12 mouse cellular contexts compared by ENCODE assay signal in genomic region chr13:101311634-101312314, GRCm38 (mm10).
DNase-seq lines count a peak whose midpoint lies in the region; ATAC-seq lines count a peak whose summit lies in the region.
"Had no signal": no experiment of that assay in that cellular context is flagged by ENCODE, and none has a peak within 500 bp of the region (broad histone marks: within the 10 kb centered on the region; RNA-seq: fewer than 3 reads in every experiment).

No protein-coding gene starts in this region.

- H3K9me3 ChIP-seq in limb, embryonic 13.5 days, result no peaks in the 10 kb centered on the region
- no peaks in the 10 kb centered on the region for H3K9me3 ChIP-seq in limb, embryonic 10.5 days (replicated peaks)
- no peaks in the 10 kb centered on the region for H3K9me3 ChIP-seq in heart, embryonic 11.5 days (replicated peaks; ENCODE audit: control insufficient read depth, low read length)
- no peaks in the 10 kb centered on the region for H3K9me3 ChIP-seq in midbrain, embryonic 14.5 days (ENCODE audit: control insufficient read depth, low read length)
- H3K9me3 ChIP-seq: forebrain, embryonic 15.5 days; midbrain, embryonic 12.5 days had no signal

- WGBS in limb, embryonic 13.5 days, result 26% methylated on average over 3 of the region's 3 CpGs
- 85% methylated on average over 3 of the region's 3 CpGs for WGBS in limb, embryonic 10.5 days
- 68% methylated on average over 3 of the region's 3 CpGs for WGBS in heart, embryonic 11.5 days (ENCODE audit: insufficient replicate concordance)
- 88% methylated on average over 3 of the region's 3 CpGs for WGBS in midbrain, embryonic 14.5 days

- no peak overlapping the region for H3K4me2 ChIP-seq in limb, embryonic 13.5 days (replicated peaks)
- no peak overlapping the region for H3K4me2 ChIP-seq in heart, embryonic 11.5 days
- no peak overlapping the region for H3K4me2 ChIP-seq in midbrain, embryonic 14.5 days (ENCODE audit: low read length)
- H3K4me2 ChIP-seq: forebrain, embryonic 15.5 days; midbrain, embryonic 12.5 days had no signal

- no peak overlapping the region for H3K27ac ChIP-seq in limb, embryonic 13.5 days
- H3K27ac ChIP-seq in limb, embryonic 10.5 days, result no peak overlapping the region
- no peak overlapping the region for H3K27ac ChIP-seq in heart, embryonic 11.5 days (ENCODE audit: low read depth, low read length)
- H3K27ac ChIP-seq in midbrain, embryonic 14.5 days (replicated peaks; ENCODE audit: low read depth, low read length), result no peak overlapping the region
- H3K27ac ChIP-seq: forebrain, embryonic 15.5 days; midbrain, embryonic 12.5 days had no signal

- no peak overlapping the region for H3K4me3 ChIP-seq in limb, embryonic 13.5 days
- no peak overlapping the region for H3K4me3 ChIP-seq in limb, embryonic 10.5 days
- H3K4me3 ChIP-seq in heart, embryonic 11.5 days (ENCODE audit: low read depth, low read length), result no peak overlapping the region
- no peak overlapping the region for H3K4me3 ChIP-seq in midbrain, embryonic 14.5 days (replicated peaks; ENCODE audit: low read depth, low read length)
- H3K4me3 ChIP-seq: forebrain, embryonic 15.5 days; midbrain, embryonic 12.5 days had no signal

- peaks cover 41% of the 10 kb centered on the region for H3K4me1 ChIP-seq in limb, embryonic 13.5 days
- H3K4me1 ChIP-seq in limb, embryonic 10.5 days, result peaks cover 9% of the 10 kb centered on the region; the same call in 1 of the 2 replicates
- H3K4me1 ChIP-seq in heart, embryonic 11.5 days (ENCODE audit: control insufficient read depth, insufficient read depth, low read length), result peaks cover 14% of the 10 kb centered on the region
- no peaks in the 10 kb centered on the region for H3K4me1 ChIP-seq in midbrain, embryonic 14.5 days (ENCODE audit: control insufficient read depth, insufficient read depth, low read length)
- H3K4me1 ChIP-seq: forebrain, embryonic 15.5 days; midbrain, embryonic 12.5 days had no signal

- ATAC-seq in limb, embryonic 13.5 days (ENCODE audit: low FRiP score, low read depth), result peak; percentile 66; the same call in 1 of the 2 replicates
- no peak for ATAC-seq in heart, embryonic 11.5 days (replicated peaks; ENCODE audit: insufficient number of reproducible peaks, low FRiP score, low TSS enrichment)
- ATAC-seq in midbrain, embryonic 14.5 days (ENCODE audit: low FRiP score, low TSS enrichment), result no peak
- ATAC-seq: forebrain, embryonic 15.5 days had no signal

- H3K27me3 ChIP-seq in limb, embryonic 13.5 days, result no peaks in the 10 kb centered on the region
- no peaks in the 10 kb centered on the region for H3K27me3 ChIP-seq in limb, embryonic 10.5 days (ENCODE audit: low read depth, poor library complexity, severe bottlenecking)
- no peaks in the 10 kb centered on the region for H3K27me3 ChIP-seq in heart, embryonic 11.5 days (ENCODE audit: control insufficient read depth, insufficient read depth, low read length)
- H3K27me3 ChIP-seq in midbrain, embryonic 14.5 days (ENCODE audit: control insufficient read depth, insufficient read depth, low read length), result no peaks in the 10 kb centered on the region
- H3K27me3 ChIP-seq: forebrain, embryonic 15.5 days; midbrain, embryonic 12.5 days had no signal

- no peak for DNase-seq in limb, embryonic 10.5 days (ENCODE audit: low spot score)
- peak; percentile 65 for DNase-seq in fat pad, adult 2 months (ENCODE audit: extremely low read depth, low read depth, low spot score)
- peak; percentile 17 to 40 for DNase-seq in kidney, postnatal 36 days
- peak; percentile 63 for DNase-seq in skeletal muscle tissue, adult 2 months (ENCODE audit: low read depth, low spot score)
- no peak for DNase-seq in frontal cortex, postnatal 25 days (ENCODE audit: low spot score in 2 of 2)
- no peak for DNase-seq in midbrain, embryonic 14.5 days
- DNase-seq: heart, postnatal 10 days; thymus, adult 2 months had no signal

- no peak overlapping the region for H3K9ac ChIP-seq in limb, embryonic 13.5 days
- no peak overlapping the region for H3K9ac ChIP-seq in heart, embryonic 11.5 days (ENCODE audit: low read depth, low read length)
- H3K9ac ChIP-seq in midbrain, embryonic 14.5 days (replicated peaks; ENCODE audit: low read length), result no peak overlapping the region
- H3K9ac ChIP-seq: forebrain, embryonic 15.5 days; midbrain, embryonic 12.5 days had no signal

- H3K36me3 ChIP-seq in limb, embryonic 13.5 days, result no peaks in the 10 kb centered on the region
- no peaks in the 10 kb centered on the region for H3K36me3 ChIP-seq in limb, embryonic 10.5 days
- no peaks in the 10 kb centered on the region for H3K36me3 ChIP-seq in heart, embryonic 11.5 days (ENCODE audit: control insufficient read depth, insufficient read depth, low read length)
- H3K36me3 ChIP-seq in midbrain, embryonic 14.5 days (ENCODE audit: control insufficient read depth, insufficient read depth, low read length), result no peaks in the 10 kb centered on the region
- H3K36me3 ChIP-seq: forebrain, embryonic 15.5 days; midbrain, embryonic 12.5 days had no signal

Comparison
In these comparisons a context has a peak if more than half of its experiments do, and no peak if none do; other contexts are left out.
1. DNase-seq: peak in fat pad, adult 2 months (single experiment), kidney, postnatal 36 days (2 of 2) and skeletal muscle tissue, adult 2 months (single experiment); none in limb, embryonic 10.5 days (single experiment), frontal cortex, postnatal 25 days (0 of 2) and midbrain, embryonic 14.5 days (single experiment).